Mouse (Mus musculus): ENCODE data around the gene Hspb3.

Gene Hspb3

DNA sequence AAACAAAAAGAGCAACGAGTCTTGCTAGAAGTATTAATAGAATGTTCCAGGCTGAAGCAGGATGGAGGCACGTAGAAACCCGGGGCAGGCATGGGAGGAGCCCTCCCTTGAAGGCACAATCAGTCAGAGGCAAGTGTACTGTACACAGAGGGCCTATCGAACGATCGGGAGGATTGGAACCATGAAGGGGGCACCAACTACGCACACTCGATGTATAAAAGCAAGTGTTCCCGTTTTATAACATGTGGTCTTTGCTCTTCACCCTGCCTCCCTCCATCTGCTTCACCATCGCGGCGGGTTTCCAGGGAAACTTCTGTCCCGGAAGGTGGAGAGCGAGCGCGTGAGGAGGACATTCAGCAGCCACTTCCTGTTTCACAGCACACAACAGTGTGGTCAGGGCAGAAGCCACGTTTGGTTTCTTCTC lies 27.7 kb downstream of the Hspb3 start:
- DNase-seq (ENCODE audit: low spot score) = peak; percentile 9

DNA sequence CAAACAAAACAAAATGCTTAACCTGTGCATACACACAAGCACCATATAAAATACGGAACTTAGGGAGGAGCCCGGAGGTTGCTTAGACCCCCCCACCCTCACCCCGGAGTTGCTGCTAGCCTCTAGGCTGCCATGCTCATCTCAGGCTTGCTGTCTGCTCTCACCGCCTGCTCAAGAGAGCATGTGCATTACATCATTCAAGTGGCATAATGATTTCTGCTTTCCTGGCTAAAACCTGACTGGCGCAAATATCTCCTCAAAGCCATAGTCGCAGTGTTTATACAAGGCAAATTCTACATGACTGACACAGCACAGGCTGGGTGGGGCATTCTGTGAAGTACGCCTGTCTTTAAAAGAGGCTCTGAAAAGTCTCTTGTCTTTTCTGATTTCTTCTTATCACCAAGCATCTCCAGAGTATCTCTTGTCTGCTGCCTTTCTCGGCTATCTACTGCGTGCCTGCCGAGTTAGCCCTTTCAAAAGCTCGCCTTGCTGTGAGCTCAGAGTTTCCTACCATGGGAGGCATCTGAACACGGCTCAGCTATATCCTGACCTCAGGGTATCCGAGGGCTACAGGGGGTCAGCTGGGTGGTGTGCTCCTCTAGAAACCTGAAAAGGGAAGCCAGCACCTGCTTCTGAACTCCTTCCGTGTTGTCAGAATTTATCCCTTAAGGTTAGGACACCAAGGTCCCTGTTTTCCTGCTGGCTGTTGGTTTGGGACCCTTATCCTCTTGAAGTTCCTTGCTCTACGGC lies 28.6 kb downstream of the Hspb3 start:
- no peak for DNase-seq (ENCODE audit: low spot score)

DNA sequence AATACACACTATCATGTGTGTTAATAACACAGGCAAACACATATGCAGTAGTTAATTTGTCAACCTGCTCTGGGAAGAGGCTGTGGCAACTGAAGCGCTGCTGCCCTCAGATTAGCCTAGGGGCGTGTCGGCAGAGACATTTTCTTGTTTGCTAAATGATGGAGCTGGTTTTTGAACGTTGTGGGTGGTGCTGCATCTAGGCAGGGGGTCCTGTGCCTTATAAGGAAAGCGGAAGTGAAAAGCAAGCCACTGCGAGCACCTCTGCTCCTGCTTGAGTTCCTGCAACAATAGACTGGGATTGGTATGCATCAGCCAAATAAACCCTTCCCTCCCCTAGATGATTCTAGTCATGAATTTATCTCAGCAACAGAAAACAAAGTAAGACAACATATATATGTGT lies 31.0 kb downstream of the Hspb3 start:
- no peak for DNase-seq (ENCODE audit: low spot score)

DNA sequence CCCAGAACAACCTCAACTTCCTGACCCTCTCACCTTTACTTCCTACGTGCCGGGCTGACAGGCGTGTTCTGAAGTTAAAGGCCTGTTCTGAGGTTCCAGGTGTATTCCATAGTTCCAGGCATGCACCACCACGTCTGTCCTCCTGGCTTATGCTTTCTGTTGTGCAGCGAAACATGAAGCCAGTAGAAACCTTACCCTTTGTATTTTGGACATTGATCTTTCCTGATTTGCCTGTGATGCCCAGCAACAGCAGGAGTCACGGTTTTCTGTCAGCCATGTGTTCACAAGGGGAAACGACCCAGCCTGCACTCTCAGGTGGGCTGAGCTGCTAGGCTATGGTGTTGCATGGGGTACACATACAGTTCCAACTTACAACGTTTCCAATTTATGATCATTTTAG lies 35.9 kb downstream of the Hspb3 start:
- no peak for DNase-seq (ENCODE audit: low spot score)

DNA sequence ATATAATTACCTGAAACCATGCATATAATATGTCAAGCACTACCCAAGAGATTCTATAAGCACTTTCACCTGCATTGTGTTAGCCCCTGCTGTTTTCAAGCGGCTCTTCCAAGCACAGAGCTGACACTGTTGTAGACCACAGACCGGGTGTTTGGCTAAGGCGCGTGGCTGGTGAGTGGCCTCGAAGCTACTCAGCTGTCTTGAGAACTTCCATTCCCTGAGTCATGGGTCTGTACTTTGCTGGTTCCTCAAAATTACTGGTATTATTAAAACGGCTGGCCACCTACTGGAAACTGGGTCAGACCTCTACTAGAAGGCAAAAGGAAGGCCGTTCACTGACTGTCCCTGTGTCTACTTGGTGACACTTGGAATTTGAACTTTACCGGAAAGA lies 40.6 kb downstream of the Hspb3 start:
- no peak for DNase-seq (ENCODE audit: low spot score)

DNA sequence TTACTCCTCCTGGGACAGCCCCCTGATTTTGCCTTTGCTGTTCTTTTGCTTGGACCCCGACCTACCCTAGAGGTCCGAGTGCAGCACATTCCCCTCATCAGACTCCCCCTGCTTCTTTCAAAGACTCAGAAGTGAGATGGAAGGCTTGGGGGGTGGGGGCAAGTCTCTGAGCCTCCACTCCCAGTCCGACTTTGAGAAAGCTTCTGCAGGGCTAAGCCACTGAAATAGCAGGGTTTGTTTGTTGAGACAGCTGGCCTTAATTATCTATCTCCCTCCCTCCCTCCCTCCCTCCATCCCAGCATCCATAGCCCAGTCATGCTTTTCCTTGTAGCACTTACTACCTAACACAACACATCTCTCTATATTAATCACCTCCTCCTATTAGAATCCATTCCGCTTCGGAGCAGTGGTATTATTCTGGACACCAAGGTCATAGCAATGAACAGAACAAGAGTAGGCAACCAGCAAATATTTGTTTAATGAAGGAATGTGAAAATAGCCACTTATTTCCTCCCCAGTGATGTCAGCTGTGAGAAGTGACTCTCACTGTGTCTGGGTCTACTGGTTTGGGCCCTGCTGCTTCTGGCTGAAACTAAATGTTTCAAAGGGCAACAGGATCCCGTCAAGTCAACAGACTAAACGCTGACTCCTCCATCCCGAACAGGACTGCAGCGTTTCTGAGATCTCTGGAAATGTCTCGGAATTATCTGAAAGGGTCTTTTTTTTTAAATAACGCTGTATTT lies 41.2 kb downstream of the Hspb3 start:
- DNase-seq (ENCODE audit: low spot score) = no peak

DNA sequence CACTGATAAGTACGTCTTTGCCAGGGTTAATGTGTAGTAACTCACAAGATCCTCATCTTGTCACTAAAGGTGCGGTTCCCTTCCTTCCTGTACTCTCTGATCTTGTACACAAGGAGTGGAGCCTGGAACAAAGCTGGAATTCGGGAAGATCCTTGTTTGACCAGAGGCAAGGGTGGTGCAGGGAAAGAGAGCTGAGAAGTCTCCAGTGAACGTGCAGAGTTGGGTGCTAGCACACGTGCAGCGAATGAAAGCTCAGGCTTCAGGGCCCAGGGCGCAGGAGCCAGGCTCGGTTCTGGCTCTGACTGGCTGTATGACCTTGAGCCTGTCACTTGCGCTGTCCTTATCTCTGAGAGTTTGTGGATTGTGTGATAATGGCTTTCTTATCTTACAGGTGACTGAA lies 44.5 kb downstream of the Hspb3 start:
- no peak for DNase-seq (ENCODE audit: low spot score)

DNA sequence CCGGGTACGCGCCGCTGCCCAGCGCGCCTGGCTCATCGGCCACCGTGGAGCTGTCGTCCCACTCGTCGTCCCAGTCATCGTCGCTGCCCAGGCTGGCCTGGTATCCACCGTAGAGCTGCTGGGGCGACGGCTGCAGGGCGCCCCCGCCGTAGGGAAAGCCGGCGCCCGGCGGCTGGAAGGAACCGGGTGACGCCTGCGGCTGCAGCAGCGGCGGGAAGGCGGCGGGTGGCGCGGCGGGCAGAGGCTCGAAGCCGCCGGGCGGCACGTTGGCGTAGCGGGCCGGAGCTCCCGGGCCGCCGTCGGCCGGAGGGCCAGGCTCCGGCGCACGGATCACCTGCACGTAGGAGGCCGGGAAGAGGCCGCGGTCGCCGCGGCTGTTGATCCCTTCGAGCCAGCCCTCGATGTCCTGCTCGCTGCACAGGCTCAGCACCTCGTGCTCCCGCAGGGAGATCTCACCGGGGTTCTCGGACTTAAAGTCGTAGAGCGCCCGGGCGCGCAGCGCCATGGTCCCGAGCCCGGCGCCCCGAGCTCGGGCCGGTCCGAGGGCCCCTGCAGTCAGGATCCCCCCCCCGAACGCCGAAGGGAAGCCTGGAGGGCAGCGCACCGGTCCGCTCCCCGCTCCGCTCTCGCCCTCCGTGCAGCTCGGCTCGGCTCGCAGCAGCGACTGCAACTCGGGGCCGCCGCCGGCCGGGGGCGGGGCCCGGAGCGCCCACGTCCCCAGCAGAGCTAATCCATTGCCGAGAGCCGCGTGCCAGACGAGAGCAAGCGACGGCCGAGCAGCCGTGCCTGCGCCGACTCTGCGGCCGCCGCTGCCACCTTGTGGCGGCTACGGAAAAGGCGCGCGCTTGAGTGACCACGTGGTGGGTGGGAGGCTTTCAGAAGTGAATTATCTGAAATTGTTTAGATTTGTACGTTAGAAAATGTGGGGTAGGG lies 45.3 kb downstream of the Hspb3 start, which contains the start of gene Snx18:
Gene Snx18, minus strand, starts transcription at position 674 of the 933 bp plus-strand sequence.
- peak; percentile 71 for DNase-seq (ENCODE audit: low spot score)

DNA sequence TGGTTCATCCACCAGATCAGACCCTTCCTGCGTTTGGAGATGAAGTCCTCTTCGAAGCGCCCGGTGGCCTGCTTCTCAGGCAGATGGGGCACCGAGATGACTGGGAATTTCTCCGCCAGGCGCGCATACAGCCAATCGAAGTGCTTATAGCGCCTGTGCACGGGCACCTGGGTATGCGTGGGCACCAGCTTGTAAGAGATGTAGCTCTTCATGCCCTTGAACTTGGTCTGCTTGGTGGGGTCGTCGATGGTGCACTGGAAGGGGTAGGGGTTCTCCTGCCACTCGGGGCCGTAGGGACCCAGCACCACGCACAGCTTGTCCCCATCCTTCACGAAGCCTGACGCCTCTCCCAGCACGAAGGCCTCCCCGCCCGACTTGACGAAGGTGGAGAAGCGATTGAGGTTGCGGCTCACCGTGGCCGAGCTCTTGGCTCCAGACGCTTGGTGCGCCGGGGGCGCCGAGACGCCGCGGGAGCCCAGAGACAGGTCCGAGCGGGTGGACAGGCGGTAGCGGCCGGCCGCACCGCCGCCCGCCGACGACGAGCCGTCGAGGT lies 46.1 kb downstream of the Hspb3 start:
- no peak for DNase-seq (ENCODE audit: low spot score)

DNA sequence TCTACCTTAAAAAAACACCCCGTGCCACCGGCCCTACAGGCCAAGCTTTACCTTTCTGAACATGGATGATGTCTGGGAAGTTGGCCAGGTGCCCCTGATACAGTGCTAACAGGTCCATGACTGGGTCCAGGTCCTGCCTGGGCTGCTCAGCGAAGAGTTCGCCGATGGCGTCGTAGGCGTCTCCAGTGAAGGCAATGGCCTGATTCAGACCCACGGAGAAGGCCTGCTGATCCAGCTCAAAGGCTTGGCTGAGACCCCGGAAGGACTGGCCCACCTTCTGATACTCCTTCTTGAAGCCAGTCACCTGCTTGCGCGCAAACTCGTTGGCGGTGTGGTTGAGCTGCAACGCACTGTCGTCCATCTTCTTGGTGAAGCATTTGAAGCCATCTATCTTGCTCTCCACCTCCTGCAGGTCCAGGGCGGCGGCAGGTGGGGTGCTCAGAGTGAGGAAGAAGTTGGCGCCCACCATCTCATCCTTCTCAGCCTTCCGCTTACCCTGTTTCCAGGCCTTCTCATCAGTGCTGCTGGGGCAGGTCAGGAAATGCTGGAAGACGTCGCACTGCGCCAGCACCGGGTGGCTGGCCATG lies 46.6 kb downstream of the Hspb3 start:
- DNase-seq (ENCODE audit: low spot score) = no peak

DNA sequence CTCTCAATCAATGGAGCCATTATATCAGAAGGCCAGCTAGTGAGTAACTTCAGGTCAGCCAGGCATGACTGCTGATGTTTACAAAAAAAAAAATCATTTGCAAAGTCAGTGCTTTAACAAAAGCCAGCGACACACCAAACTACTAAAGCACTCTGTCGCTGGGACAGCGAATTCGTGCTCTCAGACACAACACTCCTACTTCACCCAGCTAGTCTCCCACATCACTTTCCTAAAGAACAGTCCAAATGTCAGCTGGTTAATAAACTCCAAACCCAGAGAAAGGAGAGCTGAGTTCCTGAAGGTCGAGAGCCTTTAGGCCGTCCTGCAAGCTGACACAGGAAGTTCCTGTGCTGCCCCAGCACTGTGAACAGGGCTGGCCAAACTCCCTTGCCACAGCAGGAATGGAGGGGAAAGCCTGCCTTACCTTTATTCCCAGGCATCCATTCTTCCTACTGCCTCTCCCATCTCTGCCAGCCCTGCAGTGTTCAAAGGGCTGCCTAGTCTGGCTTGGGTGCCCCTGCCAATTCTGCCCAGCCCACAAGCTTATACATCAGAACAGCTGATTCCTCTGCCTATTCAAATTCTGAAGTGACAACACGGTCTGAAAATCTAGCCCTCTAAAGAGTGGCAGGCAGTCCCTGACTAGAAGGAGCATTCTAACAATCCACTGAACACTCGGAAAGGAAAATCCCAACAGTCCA lies 47.4 kb downstream of the Hspb3 start:
- DNase-seq (ENCODE audit: low spot score) = no peak

DNA sequence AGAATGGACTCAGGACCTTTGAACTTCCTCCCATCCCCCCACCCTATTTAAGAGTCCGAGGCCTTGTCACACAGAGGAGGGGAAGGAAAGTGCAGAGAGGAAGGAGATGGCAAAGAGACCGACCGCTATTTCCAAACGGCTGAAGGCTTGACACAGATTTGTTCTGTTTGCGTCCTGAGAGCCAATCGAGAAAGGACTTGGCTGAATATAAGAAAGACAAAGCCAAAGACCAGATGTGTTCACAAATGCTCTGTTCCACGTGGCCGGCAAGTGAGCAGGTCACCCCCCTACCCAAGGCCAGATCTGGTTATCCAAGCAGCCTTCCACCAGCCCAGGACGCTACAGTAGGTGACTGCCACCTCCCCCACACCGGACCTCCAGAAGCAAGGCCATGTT lies 47.9 kb downstream of the Hspb3 start:
- no peak for DNase-seq (ENCODE audit: low spot score)

DNA sequence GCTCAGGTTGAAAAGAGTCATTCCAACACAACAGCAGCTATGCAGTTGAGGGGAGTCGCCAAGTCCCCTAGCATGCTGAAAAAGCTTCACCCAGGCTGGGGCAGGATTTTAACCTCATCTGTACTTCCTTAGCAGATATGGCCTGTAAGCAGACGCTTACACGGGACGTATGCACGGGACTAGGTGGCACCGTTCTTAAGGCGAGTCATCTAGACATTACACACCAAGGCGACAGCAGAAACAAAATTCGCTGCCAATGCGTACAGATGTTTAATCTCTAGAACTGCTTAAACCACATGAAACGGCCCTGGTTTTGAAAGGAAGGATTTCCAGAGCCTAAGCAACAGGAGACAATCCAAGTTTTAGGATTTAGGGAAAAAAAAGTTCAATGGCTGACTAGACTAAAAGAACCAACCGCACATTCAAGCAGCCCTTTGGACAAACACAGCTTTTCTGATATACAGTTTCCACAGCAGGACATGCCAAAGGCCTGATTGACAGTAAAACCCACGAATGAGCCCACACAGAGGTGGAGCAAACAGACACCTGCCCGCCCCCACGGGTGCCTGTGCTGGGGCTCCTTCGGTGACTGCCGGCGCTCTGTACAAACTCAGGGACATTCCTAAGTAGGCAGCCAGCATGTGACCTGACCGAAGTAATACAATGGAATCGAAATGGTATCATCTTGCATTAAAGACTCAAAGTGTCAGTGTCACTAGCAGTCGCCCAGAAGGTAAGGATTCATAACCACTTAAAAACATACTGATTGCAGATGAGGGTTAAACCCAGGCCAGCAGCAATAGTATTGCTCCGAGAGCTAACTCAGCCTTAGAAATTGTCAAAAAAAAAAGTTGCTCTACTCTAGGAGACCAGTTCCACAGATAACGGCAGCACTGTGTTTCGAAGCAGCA lies 48.6 kb downstream of the Hspb3 start:
- DNase-seq (ENCODE audit: low spot score) = peak; percentile 72

DNA sequence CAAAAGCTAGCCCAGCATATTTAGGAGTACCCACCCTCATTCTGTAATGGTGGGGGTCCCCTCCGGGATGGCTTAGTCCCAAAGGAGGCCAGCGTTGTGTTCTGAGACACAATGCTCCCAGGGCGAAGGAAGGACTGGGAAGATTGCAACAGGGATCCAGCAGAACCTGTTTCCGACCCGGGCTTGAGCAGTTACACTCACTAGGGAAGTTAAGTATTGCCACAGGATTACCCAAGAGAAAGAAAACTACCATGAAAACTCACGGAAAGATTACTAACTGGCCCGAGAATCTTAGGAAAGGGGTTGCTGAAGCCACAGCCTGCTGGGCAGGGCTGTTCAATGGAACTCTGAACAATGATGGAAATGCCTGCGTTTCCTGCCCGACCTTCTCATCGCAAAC lies 49.6 kb downstream of the Hspb3 start:
- no peak for DNase-seq (ENCODE audit: low spot score)

DNA sequence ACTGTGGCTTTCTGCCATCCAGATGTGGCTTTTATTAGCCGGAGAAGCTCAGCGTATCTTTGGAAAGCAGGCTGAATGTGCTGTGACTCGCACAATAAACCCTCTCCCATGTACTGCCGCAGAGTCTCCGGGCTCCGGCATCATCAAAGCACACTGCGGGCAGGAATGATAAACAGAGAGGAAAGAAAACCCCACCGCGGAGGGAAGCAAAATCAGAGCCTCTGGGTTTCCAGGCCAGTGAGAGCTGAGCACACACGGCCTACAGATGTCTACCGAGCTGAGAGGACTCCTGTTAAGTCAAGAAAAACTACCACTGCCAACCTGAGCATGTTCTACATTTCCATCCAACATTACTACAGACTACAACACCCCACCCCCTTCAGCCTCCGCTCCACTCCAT lies 50.1 kb downstream of the Hspb3 start:
- no peak for DNase-seq (ENCODE audit: low spot score)
